Mouse (Mus musculus): ENCODE measurements around the gene Polr2l. TPM values are rescaled to one million over a fixed set of nuclear protein-coding genes. Genes with fewer than 3 reads are reported as not detected.

Polr2l gene
- polyA plus RNA-seq, 1 experiment from 2014 or later = 57.1 TPM

DNA sequence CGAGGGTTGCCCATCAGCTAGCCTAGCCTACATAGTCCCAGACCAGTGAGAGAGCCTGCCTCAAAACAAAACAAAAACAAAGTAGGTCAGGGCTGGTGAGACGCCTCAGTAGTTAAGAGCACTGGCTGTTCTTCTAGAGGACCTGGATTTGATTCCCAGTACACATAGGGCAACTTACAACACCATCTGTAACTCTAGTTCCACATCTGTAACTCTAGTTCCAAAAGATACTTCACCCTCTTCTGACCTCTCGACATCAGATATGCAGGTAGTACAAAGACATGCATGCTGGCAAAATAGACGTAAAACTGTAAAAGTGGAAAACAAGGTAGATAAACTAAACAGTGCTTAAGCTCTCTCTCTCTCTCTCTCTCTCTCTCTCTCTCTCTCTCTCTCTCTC lies 51.1 kb downstream of the Polr2l start:
- Histone ChIP-seq H3K9ac (ENCODE audit: low read depth, low read length) (no peak overlapping the region), H3K4me1 (ENCODE audit: control insufficient read depth, insufficient read depth, low read length) (no peaks in the 10 kb centered on the region), H3K27ac (ENCODE audit: low read length) (no peak overlapping the region), H3K27me3 (replicated peaks; ENCODE audit: control insufficient read depth, insufficient read depth, low read length) (no peaks in the 10 kb centered on the region), H3K9me3 (ENCODE audit: control insufficient read depth, low read length) (no peaks in the 10 kb centered on the region), H3K4me3 (ENCODE audit: low read length) (no peak overlapping the region), H3K36me3 (ENCODE audit: control insufficient read depth, insufficient read depth, low read length) (no peaks in the 10 kb centered on the region), H3K4me2 (ENCODE audit: low read depth, low read length) (no peak overlapping the region)
- no peak for ATAC-seq
- WGBS = 73% methylated on average over 4 of the region's 4 CpGs

Other genes with a start within 250 kb of the Polr2l start
- gene Phrf1, start 246.3 kb downstream of the Polr2l start, polyA plus RNA-seq (2015; fragmentation: Nextera tagmentation; extraction: Ambion mirVana) = 55.2 and 56.7 TPM in 2 replicates
- 6.5 and 9.1 TPM in 2 replicates for gene Irf7, start 208.7 kb downstream of the Polr2l start, polyA plus RNA-seq (2015; fragmentation: Nextera tagmentation; extraction: Ambion mirVana)
- gene Cdhr5, start 198.3 kb downstream of the Polr2l start, polyA plus RNA-seq (2015; fragmentation: Nextera tagmentation; extraction: Ambion mirVana) = 167 and 234 TPM in 2 replicates
- 304 and 334 TPM in 2 replicates for gene Sct, start 196.0 kb downstream of the Polr2l start, polyA plus RNA-seq (2015; fragmentation: Nextera tagmentation; extraction: Ambion mirVana)
- gene Drd4, start 183.1 kb downstream of the Polr2l start, polyA plus RNA-seq (2015; fragmentation: Nextera tagmentation; extraction: Ambion mirVana) = 0.23 and 0.48 TPM in 2 replicates
- gene Deaf1, start 147.4 kb downstream of the Polr2l start, polyA plus RNA-seq (2015; fragmentation: Nextera tagmentation; extraction: Ambion mirVana) = 61.0 and 64.4 TPM in 2 replicates
- 32.4 and 34.2 TPM in 2 replicates for gene Tmem80, start 147.4 kb downstream of the Polr2l start, polyA plus RNA-seq (2015; fragmentation: Nextera tagmentation; extraction: Ambion mirVana)
- 191 and 214 TPM in 2 replicates for gene Eps8l2, start 136.3 kb downstream of the Polr2l start, polyA plus RNA-seq (2015; fragmentation: Nextera tagmentation; extraction: Ambion mirVana)
- 567 and 582 TPM in 2 replicates for gene Taldo1, start 82.9 kb downstream of the Polr2l start, polyA plus RNA-seq (2015; fragmentation: Nextera tagmentation; extraction: Ambion mirVana)
- 47.5 and 48.2 TPM in 2 replicates for gene Gatd1, start 61.0 kb downstream of the Polr2l start, polyA plus RNA-seq (2015; fragmentation: Nextera tagmentation; extraction: Ambion mirVana)
- gene Cend1, start 45.6 kb downstream of the Polr2l start, polyA plus RNA-seq (2015; fragmentation: Nextera tagmentation; extraction: Ambion mirVana) = 3.2 and 4.0 TPM in 2 replicates
- gene Slc25a22, start 37.2 kb downstream of the Polr2l start, polyA plus RNA-seq (2015; fragmentation: Nextera tagmentation; extraction: Ambion mirVana) = 34.6 and 37.7 TPM in 2 replicates
- gene Pidd1, start 31.1 kb downstream of the Polr2l start, polyA plus RNA-seq (2015; fragmentation: Nextera tagmentation; extraction: Ambion mirVana) = 7.3 and 8.0 TPM in 2 replicates
- 1,164 and 1,258 TPM in 2 replicates for gene Rplp2, start 27.8 kb downstream of the Polr2l start, polyA plus RNA-seq (2015; fragmentation: Nextera tagmentation; extraction: Ambion mirVana)
- gene Pnpla2, start 19.9 kb downstream of the Polr2l start, polyA plus RNA-seq (2015; fragmentation: Nextera tagmentation; extraction: Ambion mirVana) = 45.5 and 45.7 TPM in 2 replicates
- gene Cracr2b, start 14.0 kb downstream of the Polr2l start, polyA plus RNA-seq (2015; fragmentation: Nextera tagmentation; extraction: Ambion mirVana) = 19.3 and 21.0 TPM in 2 replicates
- gene Cd151, start 7.7 kb downstream of the Polr2l start, polyA plus RNA-seq (2015; fragmentation: Nextera tagmentation; extraction: Ambion mirVana) = 30.6 and 30.8 TPM in 2 replicates
- gene Tspan4, start 108 bp upstream of the Polr2l start, polyA plus RNA-seq (2015; fragmentation: Nextera tagmentation; extraction: Ambion mirVana) = 58.2 and 59.2 TPM in 2 replicates
- gene Chid1, start 64.7 kb upstream of the Polr2l start, polyA plus RNA-seq (2015; fragmentation: Nextera tagmentation; extraction: Ambion mirVana) = 69.8 and 76.5 TPM in 2 replicates
- 89.4 and 103 TPM in 2 replicates for gene Ap2a2, start 87.0 kb upstream of the Polr2l start, polyA plus RNA-seq (2015; fragmentation: Nextera tagmentation; extraction: Ambion mirVana)
- gene Muc6, start 180.2 kb upstream of the Polr2l start, polyA plus RNA-seq (2015; fragmentation: Nextera tagmentation; extraction: Ambion mirVana) = 0.24 and 0.28 TPM in 2 replicates
- gene Muc2, start 215.2 kb upstream of the Polr2l start, polyA plus RNA-seq (2015; fragmentation: Nextera tagmentation; extraction: Ambion mirVana) = 22.1 and 28.5 TPM in 2 replicates